Mouse (Mus musculus): ENCODE measurements around the gene Cic.

Cic gene

GRCm38 (mm10) chr7:25267301-25267750, at the start of gene Cic:
TSS of gene Cic (plus strand) at chr7:25267704.
- under 1% methylated on average over 29 of the region's 29 CpGs for WGBS

GRCm38 (mm10) chr7:25218705-25219415, 48.6 kb upstream of the Cic start:
- under 1% methylated on average over 53 of the region's 53 CpGs for WGBS

DNA sequence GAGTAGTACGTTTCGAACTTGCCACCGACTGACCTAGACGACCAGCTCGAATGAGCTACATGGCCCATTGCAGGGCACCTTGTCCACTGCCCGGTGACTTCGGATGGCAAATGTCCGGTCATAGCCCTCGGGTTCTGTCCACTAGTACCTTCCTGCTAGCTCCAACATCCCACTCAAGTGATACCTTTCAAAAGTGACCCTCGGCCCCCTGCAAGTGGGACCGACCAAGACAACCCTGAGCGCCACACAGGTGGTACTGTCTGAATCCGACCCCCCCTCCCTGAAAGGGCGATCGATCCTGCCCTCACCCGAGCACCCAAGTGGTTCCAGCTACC, 48.1 kb upstream of the Cic start:
- WGBS: under 1% methylated on average over 16 of the region's 16 CpGs

- 2% methylated on average over 31 of the region's 31 CpGs for WGBS
These were observed 47.6 kb upstream of the Cic start for GRCm38 (mm10) chr7:25219756-25220456.

- 3% methylated on average over 20 of the region's 20 CpGs for WGBS
These were observed 46.9 kb upstream of the Cic start, which contains the start of gene Dedd2 for GRCm38 (mm10) chr7:25220457-25221101. TSS of gene Dedd2 (minus strand) at chr7:25220615.

- WGBS: under 1% methylated on average over 45 of the region's 45 CpGs
These were observed 46.2 kb upstream of the Cic start, which contains the start of gene Zfp526 for GRCm38 (mm10) chr7:25221102-25221883. TSS of gene Zfp526 (plus strand) at chr7:25221425.

DNA sequence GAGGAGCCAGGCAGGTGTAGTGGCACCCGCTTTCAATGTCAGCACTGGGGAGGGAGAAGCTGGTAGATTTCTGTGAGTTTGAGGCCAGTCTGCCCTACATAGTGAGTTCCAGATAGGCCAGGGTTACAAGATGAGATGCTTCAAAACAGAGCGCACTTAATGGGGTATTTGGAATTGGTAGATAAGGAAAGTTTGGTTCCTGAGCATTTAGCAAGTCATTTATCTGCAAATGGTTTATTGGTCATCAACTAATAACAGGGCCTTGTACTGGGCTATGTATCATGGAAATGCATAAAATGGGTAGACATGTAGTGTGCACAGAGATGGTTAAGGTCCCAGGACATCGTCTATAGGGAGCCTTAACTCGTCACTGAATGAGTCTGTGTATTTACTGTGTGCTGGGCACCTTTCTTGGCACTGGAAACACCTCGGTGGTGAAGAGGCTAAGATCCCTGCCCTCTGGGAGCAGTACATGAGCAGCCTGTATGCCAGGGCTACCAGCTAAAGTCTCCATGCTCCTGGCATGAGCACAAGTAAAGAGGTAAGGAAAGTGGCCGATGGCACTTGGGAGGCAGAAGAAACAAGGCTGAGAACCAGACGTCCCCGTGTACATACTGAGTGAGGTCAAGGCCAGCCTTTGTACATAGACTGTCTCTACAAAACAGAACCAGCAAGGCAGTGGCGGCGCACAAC, 45.1 kb upstream of the Cic start:
- 81% methylated on average over 10 of the region's 10 CpGs for whole genome bisulfite sequencing

- 75% methylated on average over 1 of the region's 1 CpGs for WGBS
These were observed 39.8 kb upstream of the Cic start for GRCm38 (mm10) chr7:25227523-25228300.

GRCm38 (mm10) chr7:25230690-25231285, 36.7 kb upstream of the Cic start:
- WGBS: 83% methylated on average over 9 of the region's 9 CpGs

- 47% methylated on average over 5 of the region's 5 CpGs for WGBS
These were observed 35.3 kb upstream of the Cic start for GRCm38 (mm10) chr7:25232101-25232648.

DNA sequence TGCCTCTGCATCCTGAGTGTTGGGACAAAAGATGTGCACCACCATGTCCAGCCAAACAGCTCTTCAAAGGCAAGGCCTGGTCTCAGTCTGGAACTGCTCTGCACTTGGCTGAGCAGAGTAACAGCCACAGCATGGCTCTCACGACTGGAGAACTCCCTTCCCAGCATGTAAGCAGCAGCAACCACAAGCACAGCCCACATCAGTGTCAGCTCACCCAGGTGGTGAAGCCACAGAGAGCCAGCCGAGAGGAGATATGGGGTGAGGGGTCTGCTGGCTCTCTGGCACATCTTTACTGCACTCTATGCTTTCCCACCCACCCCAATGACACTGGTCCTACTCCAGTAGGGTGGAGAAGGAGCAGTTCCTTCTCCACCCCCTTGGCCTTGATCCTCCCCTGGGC, 34.4 kb upstream of the Cic start:
- WGBS: 74% methylated on average over 2 of the region's 2 CpGs

DNA sequence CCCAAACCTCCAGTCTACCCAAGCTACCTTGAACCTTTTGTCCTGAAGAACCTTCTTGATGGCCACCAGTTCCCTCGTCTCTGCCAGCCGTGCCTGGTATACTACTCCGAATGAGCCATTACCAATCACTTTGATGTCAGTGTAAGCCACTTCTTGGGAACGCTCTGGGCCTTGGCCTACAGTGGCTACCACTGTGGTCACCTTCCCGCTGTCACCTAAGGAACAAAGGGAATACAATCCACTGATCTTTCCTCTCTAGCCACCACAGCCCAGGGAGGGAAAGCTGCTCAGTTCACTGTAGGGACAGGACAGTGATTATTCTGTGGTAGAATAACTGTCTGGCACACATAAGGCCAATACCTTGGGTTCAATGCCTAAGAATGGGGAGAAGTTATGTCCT, 32.0 kb upstream of the Cic start:
- 86% methylated on average over 5 of the region's 5 CpGs for WGBS

GRCm38 (mm10) chr7:25237249-25238014, 30.1 kb upstream of the Cic start, which contains the start of gene Gsk3a:
TSS of gene Gsk3a (minus strand) at chr7:25237851.
- under 1% methylated on average over 76 of the region's 76 CpGs for whole genome bisulfite sequencing

GRCm38 (mm10) chr7:25238015-25238706, 29.3 kb upstream of the Cic start:
- WGBS: under 1% methylated on average over 23 of the region's 23 CpGs

- under 1% methylated on average over 30 of the region's 30 CpGs for WGBS
These were observed 28.5 kb upstream of the Cic start for GRCm38 (mm10) chr7:25238829-25239623.

DNA sequence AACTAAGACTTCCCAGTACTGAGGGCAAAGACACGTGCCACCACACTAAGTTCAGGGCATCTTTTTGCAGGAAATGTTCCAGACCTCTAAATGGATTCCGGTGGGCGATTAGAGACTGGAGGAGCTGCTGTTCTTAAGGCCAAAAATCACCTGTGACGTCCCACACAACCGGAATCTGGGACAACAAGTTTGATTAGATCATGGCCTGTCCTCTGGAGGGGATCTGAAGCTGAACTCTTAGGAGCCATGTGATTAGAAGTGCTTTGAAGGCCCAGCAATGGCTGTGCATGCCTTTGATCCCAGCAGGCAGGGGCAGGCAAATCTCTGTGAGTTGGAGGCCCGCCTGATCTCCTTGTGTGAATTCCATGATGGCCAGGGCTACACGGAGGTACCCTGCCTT, 26.9 kb upstream of the Cic start:
- 34% methylated on average over 7 of the region's 7 CpGs for WGBS

DNA sequence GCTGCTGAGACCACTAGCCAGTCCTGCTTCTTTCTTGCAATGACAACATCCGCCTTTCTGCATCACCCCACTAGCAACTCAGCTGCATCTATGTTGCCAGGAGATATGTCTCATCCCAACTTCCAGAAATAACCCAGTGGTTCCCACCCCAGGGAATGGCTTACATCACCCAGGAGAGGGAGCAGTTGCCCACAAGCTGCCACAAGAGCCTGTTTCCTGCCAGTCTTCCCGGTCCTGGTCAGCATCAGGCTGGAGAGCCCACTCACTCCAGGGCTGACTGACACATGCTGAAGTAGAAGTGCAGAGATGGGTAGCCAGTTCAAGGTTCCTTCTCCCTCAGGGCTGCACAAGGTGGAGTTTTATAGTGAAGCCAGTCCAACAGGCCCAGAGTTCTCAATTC, 26.4 kb upstream of the Cic start:
- WGBS: 7% methylated on average over 2 of the region's 2 CpGs

All from cerebral cortex, adult 2 months (tissue).